22 mouse cellular contexts compared by ENCODE assay signal in the genomic region with DNA sequence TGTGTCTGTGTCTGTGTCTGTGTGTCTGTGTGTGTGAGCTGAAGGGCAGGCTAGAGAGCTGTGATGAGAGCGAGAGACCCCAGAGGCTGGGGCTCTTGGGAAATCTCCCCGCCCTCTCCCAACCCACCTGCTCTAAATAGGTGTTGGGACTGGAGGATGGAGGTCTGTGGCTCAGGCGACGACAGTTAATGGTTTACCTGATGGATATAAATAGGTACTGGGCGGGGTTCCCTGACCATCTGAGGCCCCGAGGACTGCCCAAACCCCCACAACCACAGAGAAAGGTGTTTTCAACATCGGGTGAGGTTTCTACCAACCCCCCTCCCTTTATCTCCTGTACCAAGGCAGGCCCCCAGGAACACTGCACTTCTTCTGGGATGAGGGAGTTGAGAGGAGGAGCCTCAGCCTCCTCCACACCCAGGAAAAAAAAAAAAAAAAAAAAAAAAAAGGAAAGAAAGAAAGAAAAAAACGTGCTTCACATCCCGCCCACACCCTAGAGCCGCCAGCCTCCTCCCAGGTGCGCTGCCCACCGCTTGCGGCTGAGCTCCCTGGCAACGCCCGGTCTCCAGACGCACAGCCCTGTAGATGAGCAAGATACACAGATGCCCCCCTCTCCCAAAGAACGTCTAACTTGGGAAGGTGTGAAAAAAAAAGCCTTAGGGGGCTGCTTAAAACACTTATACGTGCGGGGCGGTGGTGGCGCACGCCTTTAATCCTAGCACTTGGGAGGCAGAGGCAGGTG. TPM values are rescaled to one million over a fixed set of nuclear protein-coding genes. Genes with fewer than 3 reads are reported as not detected.
DNase-seq lines count a peak whose midpoint lies in the region; ATAC-seq and TF ChIP-seq lines count a peak whose summit lies in the region.
"Had no signal": no experiment of that assay in that cellular context is flagged by ENCODE, and none has a peak within 500 bp of the region (broad histone marks: within the 10 kb centered on the region; RNA-seq: fewer than 3 reads in every experiment).

No protein-coding gene starts in this region.

- TF ChIP-seq CTCF in kidney, adult 2 months (conservative IDR thresholded peaks at IDR 0.05; ENCODE audit: insufficient read depth, insufficient read length, low read depth, low read length) = no peak
- no peak for TF ChIP-seq CTCF in stomach, postnatal 0 days (IDR thresholded peaks at IDR 0.05; ENCODE audit: low read depth)

- no peak overlapping the region for H3K4me3 ChIP-seq in kidney, adult 2 months (ENCODE audit: insufficient read depth, low read depth, low read length)
- H3K4me3 ChIP-seq in stomach, embryonic 14.5 days (ENCODE audit: low read depth, low read length) = no peak overlapping the region
- H3K4me3 ChIP-seq in stomach, postnatal 0 days (ENCODE audit: low read depth, low read length) = no peak overlapping the region
- H3K4me3 ChIP-seq: forebrain, embryonic 12.5 days; hindbrain, embryonic 15.5 days; limb, embryonic 12.5 days; megakaryocyte, embryonic 14.5 days had no signal

- H3K27me3 ChIP-seq in kidney, adult 2 months (replicated peaks; ENCODE audit: control insufficient read depth, insufficient read depth, low read length) = no peaks in the 10 kb centered on the region
- no peaks in the 10 kb centered on the region for H3K27me3 ChIP-seq in stomach, embryonic 14.5 days (ENCODE audit: control insufficient read depth, insufficient read depth, low read length)
- no peaks in the 10 kb centered on the region for H3K27me3 ChIP-seq in stomach, postnatal 0 days (ENCODE audit: control insufficient read depth, insufficient read depth, low read length)
- H3K27me3 ChIP-seq: hindbrain, embryonic 15.5 days had no signal

- TF ChIP-seq POLR2A in kidney, adult 2 months (IDR thresholded peaks at IDR 0.05; ENCODE audit: low read depth, low read length) = no peak

- intact Hi-C loops in left cerebral cortex, postnatal 25 days (cut with DNase I) = loop anchor here (1.0 kb wide), 1 partner anchor 29 kb away; no protein-coding TSS in a partner anchor

- no peaks in the 10 kb centered on the region for H3K4me1 ChIP-seq in kidney, adult 2 months (ENCODE audit: control insufficient read depth, insufficient read depth, low read length)
- peaks cover 3% of the 10 kb centered on the region; the same call in 1 of the 2 replicates for H3K4me1 ChIP-seq in stomach, embryonic 14.5 days (ENCODE audit: control insufficient read depth, insufficient read depth, low read length)
- no peaks in the 10 kb centered on the region for H3K4me1 ChIP-seq in stomach, postnatal 0 days (replicated peaks; ENCODE audit: control insufficient read depth, insufficient read depth)
- H3K4me1 ChIP-seq: megakaryocyte, embryonic 14.5 days had no signal

- peak; percentile 11 for DNase-seq in kidney, adult 2 months
- DNase-seq in kidney, adult 18-20 months = no peak
- no peak for DNase-seq in stomach, postnatal 0 days (ENCODE audit: low spot score)
- peak; percentile 75 to 94 for DNase-seq in left cerebral cortex, postnatal 25 days (ENCODE audit: low spot score in 2 of 2)
- DNase-seq in adrenal gland, postnatal 25 days = no peak
- DNase-seq in yolk sac, embryonic 10.5 days (ENCODE audit: low spot score) = no peak
- DNase-seq in spleen, adult 12 weeks (ENCODE audit: low spot score) = no peak
- DNase-seq: gastrocnemius, postnatal 36 days; lung, embryonic 14.5 days; thymus, adult 2 months had no signal

- no peak overlapping the region for H3K27ac ChIP-seq in kidney, adult 2 months (ENCODE audit: insufficient read depth, low read depth, low read length)
- H3K27ac ChIP-seq in stomach, embryonic 14.5 days (ENCODE audit: low read length) = peak overlapping the region; percentile 63; the same call in 1 of the 2 replicates
- H3K27ac ChIP-seq in stomach, postnatal 0 days (replicated peaks) = no peak overlapping the region
- H3K27ac ChIP-seq: forebrain, embryonic 12.5 days; hindbrain, embryonic 15.5 days; limb, embryonic 12.5 days had no signal

- peak; percentile 61 for ATAC-seq in stomach, embryonic 14.5 days (ENCODE audit: insufficient number of reproducible peaks, insufficient read depth, low FRiP score, low read depth)
- ATAC-seq in stomach, postnatal 0 days (ENCODE audit: low FRiP score, low TSS enrichment) = no peak
- ATAC-seq: activated CD4-positive, CD25-positive, alpha-beta regulatory T cell, adult 4 months had no signal

- WGBS in kidney, adult 2 months = 57% methylated on average over 22 of the region's 22 CpGs
- 57% methylated on average over 22 of the region's 22 CpGs for WGBS in stomach, embryonic 14.5 days
- WGBS in stomach, postnatal 0 days = 54% methylated on average over 22 of the region's 22 CpGs

- no peaks in the 10 kb centered on the region for H3K36me3 ChIP-seq in kidney, adult 2 months (ENCODE audit: control insufficient read depth, insufficient read depth, low read length)
- no peaks in the 10 kb centered on the region for H3K36me3 ChIP-seq in stomach, embryonic 14.5 days (ENCODE audit: control insufficient read depth, insufficient read depth, low read length)
- H3K36me3 ChIP-seq in stomach, postnatal 0 days (ENCODE audit: control insufficient read depth, insufficient read depth, low read length) = no peaks in the 10 kb centered on the region
- H3K36me3 ChIP-seq: forebrain, embryonic 12.5 days; hindbrain, embryonic 15.5 days; limb, embryonic 12.5 days had no signal

- H3K9me3 ChIP-seq in stomach, embryonic 14.5 days (ENCODE audit: control insufficient read depth, low read depth, low read length) = no peaks in the 10 kb centered on the region
- H3K9me3 ChIP-seq in stomach, postnatal 0 days (ENCODE audit: control insufficient read depth, low read length) = no peaks in the 10 kb centered on the region
- H3K9me3 ChIP-seq: forebrain, embryonic 12.5 days; hindbrain, embryonic 15.5 days; limb, embryonic 12.5 days; megakaryocyte, embryonic 14.5 days had no signal

- no peak overlapping the region for H3K9ac ChIP-seq in stomach, embryonic 14.5 days (replicated peaks; ENCODE audit: low read depth, low read length)
- no peak overlapping the region for H3K9ac ChIP-seq in stomach, postnatal 0 days (ENCODE audit: low read length)
- H3K9ac ChIP-seq: forebrain, embryonic 12.5 days; hindbrain, embryonic 15.5 days; limb, embryonic 12.5 days; lung, embryonic 14.5 days had no signal

- no peak overlapping the region for H3K4me2 ChIP-seq in stomach, embryonic 14.5 days (replicated peaks; ENCODE audit: low read depth, low read length)
- no peak overlapping the region for H3K4me2 ChIP-seq in stomach, postnatal 0 days (replicated peaks; ENCODE audit: low read depth)
- H3K4me2 ChIP-seq: forebrain, embryonic 12.5 days; hindbrain, embryonic 15.5 days; limb, embryonic 12.5 days; lung, embryonic 14.5 days had no signal

- no peak for TF ChIP-seq EP300 in stomach, postnatal 0 days (optimal IDR thresholded peaks at IDR 0.05)

RNA-seq across cellular contexts. Expression of a gene that starts 10.3 kb away (rescaled TPM):
- 3.5 and 3.9 TPM in 2 replicates for polyA plus RNA-seq in kidney, adult 2 months (2012; rRNA removed)
- 4.6 and 6.4 TPM in 2 replicates for polyA plus RNA-seq in stomach, embryonic 14.5 days (2014; fragmentation: Nextera tagmentation; extraction: Ambion mirVana)
- 3.2 and 4.2 TPM in 2 replicates for polyA plus RNA-seq in stomach, postnatal 0 days (2015; fragmentation: Nextera tagmentation; extraction: Ambion mirVana)
- 100 to 1,000 TPM; 139 to 157 TPM for total RNA-seq in left cerebral cortex, postnatal 25 days (2021)
- 7.8 and 14.5 TPM in 2 replicates for total RNA-seq in adrenal gland, postnatal 25 days (2021)
- total RNA-seq: neutrophil, adult 5-6 weeks had no signal
- polyA plus RNA-seq: activated CD4-positive, CD25-positive, alpha-beta regulatory T cell, adult 4 months had no signal

RNA-seq across cellular contexts. Expression of a gene that starts 56.8 kb away (rescaled TPM):
- not detected in 2 replicates for polyA plus RNA-seq in kidney, adult 2 months (2012; rRNA removed)
- polyA plus RNA-seq in stomach, embryonic 14.5 days (2014; fragmentation: Nextera tagmentation; extraction: Ambion mirVana) = not detected in 2 replicates
- polyA plus RNA-seq in stomach, postnatal 0 days (2015; fragmentation: Nextera tagmentation; extraction: Ambion mirVana) = not detected in 2 replicates
- not detected for total RNA-seq in left cerebral cortex, postnatal 25 days (2021)
- not detected in 2 replicates for total RNA-seq in adrenal gland, postnatal 25 days (2021)
- total RNA-seq: gastrocnemius, postnatal 36 days; neutrophil, adult 5-6 weeks had no signal
- polyA plus RNA-seq: activated CD4-positive, CD25-positive, alpha-beta regulatory T cell, adult 4 months; brain, embryonic 14.5 days; C2C12; embryonic facial prominence, embryonic 14.5 days; forebrain, embryonic 12.5 days; heart, embryonic 16.5 days; hindbrain, embryonic 15.5 days; limb, embryonic 12.5 days; lung, embryonic 14.5 days; spleen, adult 2 months; thymus, adult 2 months had no signal

Comparison
In these comparisons a context has a peak if more than half of its experiments do, and no peak if none do; other contexts are left out.
1. DNase-seq: peak in kidney, adult 2 months (single experiment) and left cerebral cortex, postnatal 25 days (2 of 2); none in kidney, adult 18-20 months (single experiment), stomach, postnatal 0 days (single experiment), adrenal gland, postnatal 25 days (single experiment), yolk sac, embryonic 10.5 days (single experiment) and spleen, adult 12 weeks (single experiment).